Mouse (Mus musculus) adrenal gland, postnatal 10 days (tissue): ENCODE data around the gene Zfp958. TPM values are rescaled to one million over a fixed set of nuclear protein-coding genes. Genes with fewer than 3 reads are reported as not detected.

Experiments used
- total RNA-seq, 2 experiments: library from RNA; stranded (reverse); gene quantifications; 2 replicates each; pipeline ENCODE4 v1.2.3; 2021

Zfp958 gene
- total RNA-seq, 2 experiments from 2014 or later = 12.3 to 17.1 TPM

Other genes with a start within 250 kb of the Zfp958 start
- 10 to 100 TPM; 14.4 to 24.0 TPM for gene Cers4, start 120.1 kb upstream of the Zfp958 start, total RNA-seq
- 1 to 10 TPM; 6.7 to 8.1 TPM for gene Shcbp1, start 166.4 kb downstream of the Zfp958 start, total RNA-seq